Mouse (Mus musculus) skeletal muscle tissue, adult 2 months (tissue): ENCODE data around the gene Tlr9.
A peak's percentile ranks its signal among the peaks of the same experiment; 100 is the strongest.

ENCODE experiments used
- DNase-seq: peaks from one replicate; pipeline ENCODE4 v3.0.0-alpha.2; 2012; ENCODE audit warnings: low read depth, low spot score

Gene Tlr9

GRCm38 (mm10) chr9:106203990-106204851 lies 18.2 kb upstream of the Tlr9 start:
- DNase-seq: no peak

- DNase-seq: no peak
Observed at GRCm38 (mm10) chr9:106205713-106206290, 16.6 kb upstream of the Tlr9 start.

GRCm38 (mm10) chr9:106206515-106206914 lies 15.9 kb upstream of the Tlr9 start:
- peak; percentile 94 for DNase-seq

- DNase-seq: no peak
Observed at GRCm38 (mm10) chr9:106208181-106208580, 14.2 kb upstream of the Tlr9 start.

GRCm38 (mm10) chr9:106209954-106210353 lies 12.4 kb upstream of the Tlr9 start:
- DNase-seq: no peak

- DNase-seq: no peak
Observed at GRCm38 (mm10) chr9:106210853-106211609, 11.4 kb upstream of the Tlr9 start.

GRCm38 (mm10) chr9:106211680-106212593 lies 10.5 kb upstream of the Tlr9 start:
- DNase-seq: peak; percentile 89

GRCm38 (mm10) chr9:106212594-106212981 lies 9.8 kb upstream of the Tlr9 start:
- no peak for DNase-seq

- DNase-seq: no peak
Observed at GRCm38 (mm10) chr9:106215341-106216125, 6.9 kb upstream of the Tlr9 start.

- no peak for DNase-seq
Observed at GRCm38 (mm10) chr9:106216971-106217370, 5.4 kb upstream of the Tlr9 start.

GRCm38 (mm10) chr9:106220894-106221523 lies 1.4 kb upstream of the Tlr9 start:
- no peak for DNase-seq

- DNase-seq: no peak
Observed at GRCm38 (mm10) chr9:106222994-106223393, 596 bp downstream of the Tlr9 start.

GRCm38 (mm10) chr9:106225469-106226150 lies 3.2 kb downstream of the Tlr9 start:
- no peak for DNase-seq

GRCm38 (mm10) chr9:106226151-106226682 lies 3.8 kb downstream of the Tlr9 start:
- DNase-seq: no peak

GRCm38 (mm10) chr9:106227790-106228429 lies 5.5 kb downstream of the Tlr9 start:
- no peak for DNase-seq

- no peak for DNase-seq
Observed at GRCm38 (mm10) chr9:106230051-106230733, 7.8 kb downstream of the Tlr9 start.

- DNase-seq: no peak
Observed at GRCm38 (mm10) chr9:106230734-106231106, 8.3 kb downstream of the Tlr9 start.

- DNase-seq: no peak
Observed at GRCm38 (mm10) chr9:106231220-106231619, 8.8 kb downstream of the Tlr9 start.
